Mouse (Mus musculus) ES-E14 (cell line): Measurements from ENCODE around the gene Capn1.

ENCODE experiments used
- CHD2 ChIP-seq: IDR thresholded peaks from 2 replicates; pipeline ENCODE4 v1.6.1; 2014; ENCODE audit warnings: mild to moderate bottlenecking, low read depth, low read length, inconsistent platforms
- HCFC1 ChIP-seq: IDR thresholded peaks from 2 replicates; pipeline ENCODE4 v1.6.1; 2012; ENCODE audit warnings: low read length, inconsistent platforms, borderline replicate concordance; ENCODE audit not compliant: insufficient read depth
- MAFK ChIP-seq: IDR thresholded peaks from 2 replicates; pipeline ENCODE4 v1.6.1; 2014; ENCODE audit warnings: mild to moderate bottlenecking, low read depth, low read length, inconsistent platforms; ENCODE audit not compliant: insufficient read depth
- ZNF384 ChIP-seq: IDR thresholded peaks from 2 replicates; pipeline ENCODE4 v1.6.1; 2012; ENCODE audit warnings: low read depth, low read length, inconsistent platforms

DNA sequence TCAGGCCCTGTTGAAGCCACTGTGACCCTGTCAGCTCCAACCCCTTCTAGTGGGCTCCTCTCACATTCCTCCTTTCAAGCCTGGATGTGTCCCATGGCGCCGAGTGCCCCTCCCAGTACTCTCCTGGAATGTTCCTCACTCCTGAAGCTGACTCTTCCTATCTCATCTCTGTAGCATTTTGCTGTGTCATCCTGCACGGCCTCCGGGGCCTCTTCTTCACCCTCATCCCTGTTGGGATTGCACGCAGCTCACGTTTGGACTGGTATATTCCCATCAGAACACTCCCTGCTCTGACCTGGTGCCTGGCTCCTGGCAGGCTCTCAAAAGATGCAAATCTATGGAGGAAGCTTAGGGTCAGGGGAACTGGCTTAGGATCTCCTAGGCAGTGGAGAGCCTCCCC, 48.9 kb downstream of the Capn1 start:
- TF ChIP-seq ZNF384 (no peak), CHD2 (no peak), MAFK (peak; percentile 79), HCFC1 (no peak)
